Mouse (Mus musculus) left cerebral cortex, adult 18-20 months (tissue): ENCODE results near the gene Olfr1323. TPM values are rescaled to one million over a fixed set of nuclear protein-coding genes. Genes with fewer than 3 reads are reported as not detected.

Experiments
- DNase-seq, 2 experiments: peaks; one replicate each; pipeline ENCODE4 v3.0.0; 2021 to 2022; ENCODE audit warnings: low spot score in 2 of 2, mixed read lengths in 1 of 2
- long read RNA-seq, 2 experiments: library from polyadenylated mRNA; stranded (forward); transcript quantifications; one replicate each; pipeline ENCODE4 v2.0.0; 2021
- total RNA-seq, 2 experiments: library from RNA; stranded (reverse); gene quantifications; 2 replicates each; pipeline ENCODE4 v1.2.3; 2021

The Olfr1323 gene
- total RNA-seq, result not detected
- long read RNA-seq, experiment 1, result 0 reads
- long read RNA-seq, experiment 2, result 0 reads

DNA sequence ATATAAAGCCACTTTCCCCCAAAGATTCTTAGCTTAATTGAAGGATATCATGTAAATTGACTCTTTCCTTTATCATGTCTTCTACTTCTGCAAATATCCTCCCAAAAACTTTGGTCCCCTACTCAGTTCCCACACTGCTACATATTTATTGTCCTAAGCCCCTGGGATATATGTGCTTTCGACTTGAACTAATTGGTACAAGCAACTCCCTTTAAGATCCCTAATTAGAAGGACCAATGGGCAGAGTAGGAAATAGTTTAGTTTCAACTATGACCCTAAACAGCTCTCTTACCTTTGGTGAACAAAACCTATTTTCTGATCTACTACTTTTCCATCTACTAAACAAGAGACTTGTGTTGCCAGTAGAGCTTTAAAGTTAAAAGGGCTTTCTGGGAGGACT, at the start of gene Olfr1323:
Gene Olfr1323, minus strand, starts transcription at position 101 of the 400 bp plus-strand sequence.
- DNase-seq, result no peak

DNA sequence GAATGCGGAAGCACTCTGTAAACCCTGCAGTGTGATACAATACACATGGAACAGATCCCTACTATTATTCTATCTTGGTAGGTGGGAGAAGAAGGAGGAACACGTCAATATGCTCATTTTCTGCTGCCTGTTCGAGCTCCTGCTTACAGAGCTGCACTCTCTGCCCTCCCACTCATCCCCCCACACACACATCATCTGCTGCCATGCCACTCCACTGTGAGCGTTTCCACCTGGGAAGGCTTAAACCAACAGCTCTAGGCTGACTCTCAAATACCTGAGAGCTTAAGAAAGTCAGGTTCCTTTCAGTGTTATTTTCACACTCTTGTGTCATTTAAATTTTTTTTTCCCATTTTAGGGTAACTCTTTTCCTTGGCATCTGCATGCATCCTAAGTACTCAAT, 6.9 kb downstream of the Olfr1323 start:
- no peak for DNase-seq

Other genes with a start within 250 kb of the Olfr1323 start
- 1 to 10 TPM; 2.0 to 2.9 TPM for gene Igsf1, start 221.6 kb downstream of the Olfr1323 start, total RNA-seq
- gene Olfr1322, start 127.9 kb downstream of the Olfr1323 start, total RNA-seq, result not detected